Mouse (Mus musculus) cerebellum, postnatal 14 days (tissue): ENCODE measurements at regions not wholly inside any gene's neighbourhood (a gene's known extent, or its start where the extent isn't known, plus 50 kb on each side); places are given as distances from the start of the nearest gene placed in this dataset.

ENCODE experiments used
- DNase-seq, 2 experiments: peaks; one replicate each; pipeline ENCODE4 v3.0.0; 2021; ENCODE audit warnings: mixed read lengths in 2 of 2

DNA sequence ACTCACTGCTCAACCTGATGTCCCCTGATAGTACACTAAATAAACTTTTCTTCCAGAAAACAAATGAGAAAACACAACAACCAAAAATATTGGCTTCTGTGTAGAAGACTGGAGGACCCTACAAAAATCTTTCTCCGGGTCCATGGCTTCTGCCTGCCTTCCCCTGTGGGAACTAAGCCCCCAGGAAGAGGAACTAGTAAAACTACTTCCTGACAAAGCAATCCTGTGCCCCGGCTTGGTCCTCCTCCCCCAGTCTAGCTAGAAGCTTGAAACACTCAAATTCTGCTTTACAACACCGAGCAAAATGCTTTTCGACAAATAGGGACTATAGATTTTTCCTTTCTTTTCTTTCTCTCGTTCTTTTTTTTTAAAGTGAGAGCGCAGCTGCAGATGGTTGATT, 51.3 kb upstream of the Mki67 start:
- DNase-seq: no peak

DNA sequence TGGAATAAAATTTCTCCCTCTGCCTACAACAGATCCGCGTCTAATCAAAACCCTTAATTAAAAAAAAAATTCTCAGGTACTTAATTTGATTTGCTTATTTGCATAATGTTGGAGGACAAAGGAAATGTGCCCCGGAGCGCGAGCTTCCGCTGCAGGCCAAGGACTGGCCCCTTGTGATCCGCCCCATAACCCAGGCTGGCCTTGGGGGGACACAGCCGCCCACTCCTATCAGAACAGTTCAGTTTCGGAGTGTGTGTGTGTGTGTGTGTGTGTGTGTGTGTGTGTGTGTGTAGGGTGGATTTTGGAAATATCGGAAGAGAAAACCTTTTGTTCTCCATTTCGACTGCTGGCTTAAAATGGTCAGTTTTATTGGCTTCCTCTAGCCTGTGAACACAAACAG, 51.9 kb upstream of the Mki67 start:
- DNase-seq: no peak

DNA sequence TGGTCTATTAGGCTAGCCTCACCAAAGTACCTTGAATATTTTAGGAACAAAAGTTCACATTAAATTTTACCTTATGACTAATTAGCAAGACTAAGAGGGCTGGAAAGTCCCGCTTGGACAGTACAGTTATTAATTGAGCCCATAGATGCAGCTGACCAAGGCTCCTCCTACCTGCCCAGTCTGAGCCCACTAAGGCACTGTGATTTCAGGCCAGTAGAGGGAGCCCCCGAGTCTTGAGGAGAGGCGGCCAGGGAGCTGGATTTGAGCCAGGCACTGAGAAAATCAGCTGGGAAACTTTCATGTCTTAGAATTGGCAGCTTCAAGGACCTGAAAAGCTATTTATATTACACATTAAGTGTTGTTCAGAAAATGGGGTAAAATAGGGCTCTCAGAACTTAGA, 52.4 kb upstream of the Mki67 start:
- DNase-seq: peak; percentile 89 to 96

DNA sequence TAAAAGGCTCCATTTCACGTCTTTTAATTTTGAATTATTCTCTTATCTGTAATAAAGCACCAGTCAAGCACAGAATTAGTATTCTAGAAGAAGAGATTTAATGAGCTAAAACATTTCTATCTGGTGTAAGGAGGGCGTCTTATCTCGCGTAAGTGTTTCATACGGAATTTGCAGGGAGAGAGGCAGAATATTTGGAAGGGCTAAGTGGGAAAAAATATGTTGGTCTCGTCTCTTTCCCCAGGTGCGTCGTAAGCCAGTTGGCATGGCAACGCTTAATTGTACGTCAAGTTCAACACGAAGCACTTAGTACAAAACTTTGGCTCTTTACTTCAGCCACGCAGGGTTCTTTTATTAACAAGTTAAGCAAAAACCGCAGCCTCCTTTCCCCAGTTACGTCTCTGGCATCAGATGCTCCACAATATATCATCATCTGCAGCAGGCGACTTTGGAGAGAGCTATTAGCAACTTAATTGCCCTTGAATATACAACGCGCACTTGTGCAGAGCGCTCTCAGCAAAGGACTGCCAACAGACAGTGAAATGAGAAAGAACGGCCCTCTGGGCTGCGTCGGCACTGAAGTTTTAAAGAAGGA, 53.0 kb upstream of the Mki67 start:
- no peak for DNase-seq

DNA sequence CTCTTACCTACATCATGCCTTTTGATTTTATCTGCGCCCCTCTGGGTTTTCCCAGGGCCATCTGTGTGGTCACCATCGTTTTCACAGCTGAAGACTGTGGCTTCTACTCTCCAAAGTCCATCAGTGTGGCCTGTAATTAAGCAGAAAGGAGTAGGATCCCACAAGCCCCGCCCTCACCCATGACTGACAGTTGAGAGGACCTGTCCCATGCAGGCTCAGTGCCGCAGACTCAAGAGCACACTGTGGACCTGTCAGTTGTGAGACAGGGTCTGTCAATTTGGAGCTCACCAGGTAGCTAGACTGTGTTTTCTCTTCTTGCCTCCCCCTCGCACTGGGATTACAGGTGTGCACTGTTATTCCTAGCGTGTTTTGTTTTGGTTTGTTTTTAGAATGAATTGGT, 53.9 kb upstream of the Mki67 start:
- peak; percentile 6 to 29 for DNase-seq

DNA sequence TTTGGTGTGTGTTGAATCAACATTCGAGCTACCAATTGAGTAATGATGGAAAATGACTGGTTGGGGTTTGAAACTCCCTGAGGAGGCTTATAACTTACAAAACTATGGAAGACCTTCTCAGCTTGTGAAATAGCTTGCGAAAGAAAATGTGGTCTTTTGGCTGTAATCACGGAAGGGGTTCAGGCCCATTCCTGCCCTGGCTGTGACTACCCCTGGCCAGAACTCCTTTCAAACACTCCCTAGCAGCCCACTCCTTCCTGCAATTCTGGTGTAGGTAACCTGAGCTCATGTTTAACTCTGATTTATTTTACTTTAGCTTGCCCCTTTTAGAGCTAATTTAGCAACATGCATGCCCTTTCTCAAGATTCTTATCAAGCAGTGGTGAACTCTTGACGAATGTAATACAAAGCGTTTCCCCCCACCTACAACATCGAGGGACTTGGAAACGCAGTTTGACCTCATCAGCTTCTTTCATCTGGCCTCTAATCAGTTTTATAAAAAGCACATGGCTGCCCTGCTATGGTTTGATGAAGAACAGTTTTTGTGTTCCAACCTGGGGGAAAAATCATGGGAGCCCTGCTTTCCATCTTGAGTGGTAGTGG, 59.8 kb upstream of the Mki67 start:
- no peak for DNase-seq

DNA sequence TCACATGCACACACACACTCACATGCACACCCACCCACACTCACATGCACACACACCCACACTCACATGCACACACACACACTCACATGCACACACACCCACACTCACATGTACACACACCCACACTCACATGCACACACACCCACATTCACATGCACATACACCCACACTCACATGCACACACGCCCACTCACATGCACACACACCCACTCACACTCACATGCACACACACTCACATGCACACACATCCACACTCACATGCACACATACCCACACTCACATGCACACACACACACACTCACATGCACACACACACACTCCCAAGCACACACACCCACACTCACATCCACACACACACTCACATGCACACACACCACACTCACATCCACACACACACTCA, 74.0 kb upstream of the Mki67 start:
- DNase-seq: no peak

DNA sequence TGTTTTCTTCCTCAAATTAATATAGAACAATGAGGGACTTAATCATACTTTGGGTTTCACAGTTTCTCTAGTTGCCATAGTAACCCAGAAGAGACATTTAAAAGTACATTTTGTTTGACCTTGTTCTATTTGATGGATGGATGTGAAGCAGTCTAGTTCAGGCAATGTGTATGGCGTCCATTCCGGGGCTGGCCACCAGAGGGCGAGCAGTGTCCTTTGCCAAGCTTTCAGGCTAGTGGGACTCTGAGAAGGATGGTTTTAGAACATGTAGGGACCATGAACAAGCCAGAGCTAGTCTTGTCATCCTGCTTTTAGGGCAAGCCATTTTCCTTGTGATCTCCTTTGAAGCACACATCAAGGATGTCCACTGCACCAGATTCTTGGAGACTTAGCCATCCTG, 74.8 kb upstream of the Mki67 start:
- peak; percentile 84 to 88 for DNase-seq

DNA sequence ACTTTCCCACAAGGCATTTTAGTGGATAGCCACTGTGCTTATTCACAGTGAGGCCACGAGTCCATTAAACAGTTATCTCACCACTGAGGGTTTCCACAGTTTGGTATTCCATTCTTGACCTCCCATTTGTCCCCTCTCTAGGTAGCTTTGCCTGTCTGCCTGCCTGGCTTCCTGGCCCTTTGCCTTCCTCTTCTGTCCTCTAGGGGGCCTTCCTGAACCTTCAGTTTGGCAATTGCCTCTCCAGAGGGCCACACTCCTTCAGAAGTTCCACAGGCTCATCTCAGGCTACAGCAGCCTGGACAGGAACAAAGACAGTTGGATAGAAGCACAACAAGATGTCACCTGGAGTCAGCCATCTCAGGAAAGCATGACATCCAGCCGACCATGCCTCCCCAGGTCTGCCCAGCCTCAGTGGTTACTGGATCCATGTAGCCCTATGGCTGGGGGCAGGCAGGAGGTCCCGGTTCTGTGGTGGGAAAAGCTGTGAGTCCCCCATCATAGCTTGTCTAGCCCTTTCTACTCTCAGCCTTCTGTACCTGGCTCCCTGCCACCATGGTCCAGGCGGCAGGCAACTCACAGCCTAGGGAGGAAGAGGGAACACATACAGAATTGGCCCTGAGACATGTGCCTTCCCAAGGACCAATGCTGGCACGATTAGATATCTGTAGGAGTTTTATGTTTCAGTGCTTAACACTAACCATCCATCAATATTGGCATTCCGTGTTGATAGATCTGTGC, 76.0 kb upstream of the Mki67 start:
- DNase-seq: peak; percentile 22 to 36

DNA sequence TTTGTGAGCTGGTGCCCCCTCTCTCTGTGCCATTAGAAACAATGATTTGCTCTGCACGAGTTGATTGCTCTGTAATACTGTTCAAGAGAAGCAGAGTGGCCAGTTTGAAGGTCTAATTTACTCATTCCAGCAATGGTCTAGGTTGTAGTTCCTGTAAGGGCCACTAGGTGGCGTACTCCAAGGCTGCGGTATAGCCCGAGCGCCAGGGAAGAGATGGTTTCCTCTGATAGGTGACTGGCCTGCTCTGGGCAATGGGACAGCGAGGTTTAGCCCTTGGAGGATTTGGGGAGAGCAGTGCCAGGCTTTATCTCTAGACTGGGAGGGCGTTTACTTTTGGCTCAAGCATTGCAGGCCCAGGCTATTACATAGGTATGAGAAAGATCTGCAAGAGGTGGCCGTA, 76.8 kb upstream of the Mki67 start:
- DNase-seq: peak in 1 of 2 experiments; percentile 63

DNA sequence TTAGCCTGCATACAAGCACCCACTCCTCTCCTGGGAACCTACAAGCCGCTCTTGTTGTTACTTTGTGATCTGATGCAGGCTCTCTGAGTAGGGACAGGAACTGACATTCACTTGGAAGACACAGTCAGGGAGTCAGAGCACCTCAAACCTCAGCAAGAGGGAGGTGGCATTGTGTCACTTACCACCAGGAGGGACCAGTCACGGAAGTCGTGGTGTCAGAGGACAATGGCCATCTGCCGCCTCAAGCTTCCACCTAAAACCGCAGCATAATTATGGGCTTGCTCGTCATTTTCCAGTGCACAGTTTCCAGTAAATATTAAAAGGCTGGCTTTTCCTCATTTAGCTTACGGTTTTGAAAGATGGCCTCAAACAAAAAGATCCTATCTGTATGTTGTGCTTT, 78.1 kb upstream of the Mki67 start:
- DNase-seq: no peak

DNA sequence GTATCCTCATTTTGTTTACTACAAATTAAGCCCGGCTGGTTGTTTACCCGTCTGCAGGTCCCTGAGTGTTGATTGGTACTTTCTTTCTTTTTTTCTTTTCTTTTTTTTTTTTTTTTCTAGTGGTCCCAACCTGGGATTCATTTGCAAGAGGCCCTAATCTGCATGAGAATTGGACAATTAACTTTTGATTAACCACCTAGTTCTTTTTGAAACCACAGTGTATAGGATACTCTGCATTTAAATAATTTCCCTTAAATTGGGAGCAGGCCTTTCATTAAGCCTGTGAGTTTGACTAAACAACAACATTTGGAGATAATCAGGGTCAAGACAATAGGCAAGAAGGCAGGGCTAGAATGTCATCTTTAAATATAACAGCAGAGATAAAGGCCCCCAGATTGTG, 78.5 kb upstream of the Mki67 start:
- DNase-seq: no peak

DNA sequence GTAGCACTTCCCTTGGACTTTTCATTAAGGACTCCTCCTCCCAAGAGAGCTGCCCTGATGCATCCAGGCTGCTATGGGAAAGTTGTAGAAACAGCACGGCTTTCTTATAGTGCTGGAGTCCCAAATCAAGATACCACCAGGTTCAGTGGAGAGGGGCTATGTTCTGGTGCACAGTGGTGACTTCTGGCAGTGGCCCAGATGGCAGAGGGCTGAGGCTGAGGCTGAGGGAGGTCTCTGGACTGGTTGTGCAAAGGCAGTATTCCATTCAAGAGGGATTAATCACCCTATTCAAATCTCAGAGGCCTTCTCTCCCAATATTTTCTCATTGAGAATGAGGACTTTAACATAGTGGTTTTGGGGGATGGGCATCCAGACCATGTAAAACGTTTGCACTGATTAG, 82.3 kb upstream of the Mki67 start:
- DNase-seq: no peak

DNA sequence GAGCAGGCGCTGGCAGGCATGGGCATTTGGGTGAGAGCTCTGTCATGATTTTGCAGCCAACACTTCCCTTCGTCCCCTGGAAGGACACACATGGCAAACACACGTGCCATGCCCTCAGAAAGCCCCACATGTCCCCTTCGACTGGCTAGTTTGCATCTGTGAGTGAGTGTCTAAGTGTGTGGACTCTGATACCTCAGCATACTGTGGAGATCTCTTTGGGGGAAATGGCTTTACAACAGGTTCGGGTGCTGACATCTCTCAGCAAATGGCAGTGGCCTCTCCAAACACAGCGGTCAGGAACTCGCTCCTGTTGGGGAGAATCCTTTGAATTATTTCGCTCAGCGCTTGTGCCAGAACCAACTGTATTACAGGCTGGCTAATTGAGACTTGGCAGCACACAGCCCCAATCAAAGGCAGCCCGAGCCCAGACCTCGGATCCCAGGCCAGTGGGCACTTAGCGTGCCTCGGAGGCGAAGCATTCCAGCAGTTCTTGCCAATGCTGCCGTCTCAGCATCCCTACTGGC, 86.5 kb upstream of the Mki67 start:
- peak; percentile 67 to 69 for DNase-seq

DNA sequence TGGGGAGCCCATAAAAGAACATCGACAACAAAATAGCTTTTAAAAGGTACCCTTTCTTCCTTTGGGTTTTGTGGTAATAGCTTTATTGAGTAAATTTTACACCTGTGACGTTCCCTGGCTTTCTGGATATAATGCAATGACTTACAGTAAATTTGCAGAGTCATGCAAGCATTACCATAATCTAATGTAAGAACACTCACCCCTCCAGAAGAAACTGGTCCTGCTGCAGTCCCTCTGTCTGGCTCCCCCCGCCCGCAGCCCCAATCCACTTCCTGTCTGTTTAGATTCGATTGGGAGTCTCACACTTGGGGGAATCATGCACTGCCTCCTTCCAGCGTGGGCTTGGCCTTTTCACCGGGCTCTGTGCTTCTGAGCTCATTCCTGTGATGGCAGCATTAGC, 88.6 kb upstream of the Mki67 start:
- DNase-seq: no peak

DNA sequence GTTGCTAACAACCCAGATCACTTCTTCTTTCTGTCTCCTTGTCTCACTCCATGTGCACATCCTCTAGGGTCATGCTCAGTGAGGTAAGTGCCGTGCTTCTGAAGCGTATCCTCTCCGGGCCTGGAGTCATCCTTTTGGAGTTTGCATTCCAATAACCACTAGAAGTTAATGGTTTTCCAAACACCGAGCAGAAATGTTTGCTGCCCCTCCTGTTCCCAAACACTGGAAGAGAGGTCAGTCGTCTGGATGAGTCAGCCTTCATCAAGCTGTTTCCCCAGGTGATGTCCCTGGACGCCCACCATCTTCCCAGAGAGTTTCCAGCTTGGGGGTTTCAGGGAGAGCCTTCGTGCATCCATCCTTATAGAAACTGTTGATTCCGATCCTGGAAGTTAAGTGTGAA, 90.0 kb upstream of the Mki67 start:
- DNase-seq: no peak

DNA sequence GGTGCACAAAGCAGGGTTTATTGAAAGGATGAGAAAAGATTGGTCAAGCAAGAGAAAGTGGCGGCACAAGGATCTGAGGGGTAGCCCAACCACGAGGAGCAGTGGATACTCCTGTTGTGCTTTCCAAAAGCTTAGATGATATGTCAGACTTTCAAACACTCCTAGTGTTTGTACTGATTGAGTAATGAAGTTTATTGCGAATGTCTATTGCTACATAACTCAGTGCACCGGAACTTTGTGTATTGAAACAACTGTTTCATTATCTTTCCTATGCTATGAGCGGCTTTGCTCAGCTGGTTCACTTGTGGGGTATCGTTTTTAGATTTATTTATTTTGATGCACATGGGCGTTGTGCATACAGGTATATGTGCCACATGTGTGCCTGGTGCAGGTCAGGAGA, 90.5 kb upstream of the Mki67 start:
- no peak for DNase-seq

DNA sequence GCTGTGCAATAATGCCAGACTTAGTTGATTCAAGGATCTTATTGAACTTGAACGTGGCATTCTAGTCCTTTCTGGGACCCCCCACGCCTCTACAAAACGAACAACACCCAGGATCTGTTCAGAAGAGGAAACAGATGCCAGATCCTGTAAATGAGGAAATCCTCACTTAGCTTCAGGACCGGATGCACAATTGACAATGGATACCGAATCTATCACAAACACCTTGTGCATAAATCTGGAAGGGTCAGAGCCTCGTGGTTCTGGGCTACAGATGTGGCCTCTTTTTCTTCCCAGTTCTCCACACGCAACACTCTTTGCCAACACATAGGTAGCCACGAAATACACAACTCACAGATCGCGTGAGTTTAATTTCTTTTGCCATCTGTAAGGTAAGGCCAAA, 93.0 kb upstream of the Mki67 start:
- no peak for DNase-seq

DNA sequence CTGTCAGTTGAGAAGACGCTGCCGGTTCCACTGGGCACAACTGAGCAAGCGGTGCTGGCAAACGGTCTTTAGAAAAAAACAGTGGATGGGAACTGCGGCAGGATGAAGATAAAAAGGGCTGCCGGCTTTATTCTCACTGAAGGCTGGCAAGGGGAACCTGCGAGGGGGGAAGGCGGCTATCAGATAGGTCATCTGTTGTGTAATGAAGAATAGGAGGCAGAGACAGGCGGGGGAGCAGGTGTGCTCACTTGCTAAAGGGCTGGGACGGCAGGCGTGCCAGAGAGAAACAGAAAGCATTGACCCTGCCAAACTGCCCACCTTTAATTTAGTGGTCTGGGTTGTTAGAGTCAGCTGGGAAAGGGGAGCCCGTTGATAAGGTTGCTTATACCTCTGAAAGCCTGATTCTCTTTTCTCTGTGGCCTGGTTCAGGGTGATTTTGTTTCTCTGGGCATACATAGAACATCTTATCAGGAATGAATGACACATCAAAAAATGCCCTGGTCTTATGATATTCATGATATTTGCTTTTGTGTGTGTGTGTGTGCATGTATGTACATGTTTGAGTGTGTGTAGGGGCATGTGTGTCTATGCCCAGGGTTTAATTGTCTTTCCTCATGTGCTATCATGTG, 93.7 kb upstream of the Mki67 start:
- no peak for DNase-seq

DNA sequence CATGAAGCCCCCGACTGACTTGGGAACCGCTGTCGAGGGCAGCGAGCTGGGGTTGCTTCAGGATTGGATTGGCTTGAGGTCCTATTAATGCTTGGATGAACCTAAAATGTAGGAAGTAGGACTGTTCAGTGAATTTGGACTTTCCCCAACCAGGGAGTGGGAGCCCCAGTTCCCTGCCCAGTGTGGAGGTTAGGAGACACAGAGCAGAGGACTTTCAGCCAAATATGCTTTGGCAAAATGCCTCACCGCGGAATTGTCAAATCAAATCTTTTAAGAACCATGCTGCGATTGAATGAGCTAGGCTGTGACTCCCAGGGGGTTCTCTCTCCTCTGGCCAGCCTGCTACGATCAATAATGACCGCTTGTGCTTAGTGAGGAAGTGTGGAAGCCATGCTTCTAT, 94.8 kb upstream of the Mki67 start:
- peak; percentile 26 to 41 for DNase-seq

DNA sequence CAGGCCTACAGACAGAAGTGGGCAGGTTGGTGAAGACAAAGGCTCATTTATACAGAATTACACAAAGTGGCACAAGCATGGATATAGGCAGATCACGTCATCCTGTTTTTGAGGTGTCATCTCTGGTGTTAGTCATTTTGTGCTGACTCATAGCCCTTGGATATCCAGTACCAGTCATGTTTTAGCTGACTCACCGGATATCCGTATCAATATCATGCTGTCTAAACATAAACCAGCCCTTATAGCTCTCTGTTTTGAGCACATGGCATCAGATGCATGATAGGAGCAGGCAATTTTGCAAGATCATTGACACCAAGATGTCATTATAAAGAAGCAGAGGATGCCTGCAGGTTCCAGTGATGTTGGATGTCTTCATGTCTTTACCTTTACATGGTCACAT, 97.5 kb upstream of the Mki67 start:
- no peak for DNase-seq

DNA sequence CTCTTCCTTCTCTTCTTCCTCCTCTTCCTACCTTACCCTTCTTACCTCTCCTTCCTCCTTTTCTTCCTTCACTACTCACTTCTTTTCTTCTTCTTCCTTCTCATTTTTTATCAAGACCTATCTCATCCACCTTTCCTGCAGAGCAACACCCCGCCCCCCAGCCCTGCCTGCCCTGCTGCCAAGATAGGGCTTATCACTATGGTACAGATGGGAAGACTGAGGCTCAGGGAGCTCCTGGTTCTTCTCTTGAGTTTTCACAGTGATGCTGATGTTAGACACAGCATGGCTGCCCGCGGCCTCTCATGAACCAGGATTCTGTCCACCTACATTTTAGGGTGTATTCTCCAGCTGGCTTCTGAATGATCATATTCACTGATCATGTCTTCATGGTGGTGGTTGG, 100.0 kb upstream of the Mki67 start:
- no peak for DNase-seq

DNA sequence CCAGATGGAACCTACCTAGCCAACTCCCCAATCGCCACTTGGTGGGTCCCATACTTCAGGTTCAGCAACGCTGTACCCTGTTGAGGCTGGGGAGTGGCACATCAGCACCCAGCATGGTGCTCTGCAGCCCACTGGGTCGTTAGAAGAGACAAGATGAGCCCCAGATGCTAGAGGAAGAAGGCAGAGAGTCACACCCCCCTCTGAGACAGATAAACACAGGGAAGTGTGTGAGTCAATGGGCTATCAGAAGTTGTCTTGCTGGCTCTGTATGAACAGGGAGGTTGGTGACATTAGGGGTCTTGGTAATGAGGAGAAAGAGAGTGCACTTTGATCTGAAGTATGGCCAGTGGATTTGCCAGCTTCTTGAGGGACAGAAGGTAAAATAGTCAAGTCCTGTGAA, 101.7 kb upstream of the Mki67 start:
- DNase-seq: no peak

DNA sequence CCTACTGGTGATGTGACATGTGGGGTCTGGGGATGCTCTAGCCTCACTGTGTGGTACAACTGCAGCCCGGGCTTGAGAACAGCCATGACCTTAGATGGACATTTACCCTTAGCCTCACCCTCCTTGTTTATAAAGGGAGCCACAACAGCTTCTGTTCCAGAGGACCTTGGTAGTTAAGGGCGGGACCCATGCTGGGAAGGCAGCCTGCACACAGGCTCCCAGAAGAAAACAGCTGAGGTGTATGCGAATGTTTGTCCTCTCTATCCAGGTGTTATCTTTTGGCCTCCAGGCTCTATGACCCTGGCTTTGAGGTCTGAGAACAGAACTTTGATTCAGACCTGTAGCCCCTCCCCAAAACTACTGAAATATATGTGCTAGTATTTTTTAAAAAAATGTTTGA, 102.1 kb upstream of the Mki67 start:
- DNase-seq: no peak
